Mouse (Mus musculus): ENCODE data around the gene Gins2. TPM values are rescaled to one million over a fixed set of nuclear protein-coding genes. Genes with fewer than 3 reads are reported as not detected.

Gene Gins2
- polyA plus RNA-seq, 2 experiments: 37.5 to 63.4 TPM

GRCm38 (mm10) chr8:120537818-120538396, 51.2 kb downstream of the Gins2 start:
- peak overlapping the region; percentile 78 for H3K27ac ChIP-seq
- DNase-seq (ENCODE audit: low read depth in 3 of 3, low spot score in 3 of 3) (no peak), ATAC-seq (ENCODE audit: insufficient read depth) (no peak)
- H3K27me3 ChIP-seq (ENCODE audit: control insufficient read depth, insufficient read depth, low read length): no peaks in the 10 kb centered on the region
- H3K4me3 ChIP-seq (ENCODE audit: insufficient read depth in 1 of 2, low read depth in 2 of 2, low read length in 2 of 2): peak overlapping the region; percentile 73 to 88
- H3K4me2 ChIP-seq (ENCODE audit: low read depth): peak overlapping the region; percentile 93
- WGBS (ENCODE audit: insufficient replicate concordance): under 1% methylated on average over 45 of the region's 46 CpGs
- H3K4me1 ChIP-seq (replicated peaks; ENCODE audit: control insufficient read depth in 2 of 2, insufficient read depth in 2 of 2, low read length in 1 of 2): peaks cover 50 to 56% of the 10 kb centered on the region in 2 experiments
- H3K9ac ChIP-seq (replicated peaks): peak overlapping the region; percentile 85
- H3K9me3 ChIP-seq (ENCODE audit: control insufficient read depth, low read length): no peaks in the 10 kb centered on the region
- TF ChIP-seq EP300 (IDR thresholded peaks at IDR 0.05; ENCODE audit: low read depth) (no peak), CTCF (IDR thresholded peaks at IDR 0.05; ENCODE audit: low read depth) (no peak)
- no peaks in the 10 kb centered on the region for H3K36me3 ChIP-seq (replicated peaks; ENCODE audit: control insufficient read depth, insufficient read depth, low read depth)

- under 1% methylated on average over 67 of the region's 79 CpGs for WGBS (ENCODE audit: insufficient replicate concordance)
- H3K36me3 ChIP-seq (replicated peaks; ENCODE audit: control insufficient read depth, insufficient read depth, low read depth): no peaks in the 10 kb centered on the region
- H3K27me3 ChIP-seq (ENCODE audit: control insufficient read depth, insufficient read depth, low read length): no peaks in the 10 kb centered on the region
- peak overlapping the region; percentile 78 for H3K27ac ChIP-seq
- ATAC-seq (ENCODE audit: insufficient read depth) (peak; percentile 80), DNase-seq (ENCODE audit: low read depth in 3 of 3, low spot score in 3 of 3) (peak; percentile 84 to 90 (median 85))
- H3K9me3 ChIP-seq (ENCODE audit: control insufficient read depth, low read length): no peaks in the 10 kb centered on the region
- H3K4me3 ChIP-seq (ENCODE audit: insufficient read depth in 1 of 2, low read depth in 2 of 2, low read length in 2 of 2): peak overlapping the region; percentile 73 to 88
- peak overlapping the region; percentile 93 for H3K4me2 ChIP-seq (ENCODE audit: low read depth)
- no peak for TF ChIP-seq EP300 (IDR thresholded peaks at IDR 0.05; ENCODE audit: low read depth)
- no peak for TF ChIP-seq CTCF (IDR thresholded peaks at IDR 0.05; ENCODE audit: low read depth)
- peak overlapping the region; percentile 85 for H3K9ac ChIP-seq (replicated peaks)
- peaks cover 54 to 55% of the 10 kb centered on the region in 2 experiments for H3K4me1 ChIP-seq (replicated peaks; ENCODE audit: control insufficient read depth in 2 of 2, insufficient read depth in 2 of 2, low read length in 1 of 2)
Observed at GRCm38 (mm10) chr8:120537207-120537817, 51.8 kb downstream of the Gins2 start.

- Histone ChIP-seq H3K9ac (replicated peaks) (peak overlapping the region; percentile 70), H3K36me3 (replicated peaks; ENCODE audit: control insufficient read depth, insufficient read depth, low read depth) (no peaks in the 10 kb centered on the region), H3K27me3 (ENCODE audit: control insufficient read depth, insufficient read depth, low read length) (no peaks in the 10 kb centered on the region), H3K27ac (peak overlapping the region; percentile 78), H3K9me3 (ENCODE audit: control insufficient read depth, low read length) (no peaks in the 10 kb centered on the region), H3K4me2 (ENCODE audit: low read depth) (peak overlapping the region; percentile 93), H3K4me3 (ENCODE audit: insufficient read depth in 1 of 2, low read depth in 2 of 2, low read length in 2 of 2) (peak overlapping the region; percentile 73 to 88), H3K4me1 (replicated peaks; ENCODE audit: control insufficient read depth in 2 of 2, insufficient read depth in 2 of 2, low read length in 1 of 2) (peaks cover 54 to 57% of the 10 kb centered on the region in 2 experiments)
- TF ChIP-seq CTCF (IDR thresholded peaks at IDR 0.05; ENCODE audit: low read depth): peak; percentile 21; the same call in 1 of the 2 replicates
- no peak for TF ChIP-seq EP300 (IDR thresholded peaks at IDR 0.05; ENCODE audit: low read depth)
- no peak for DNase-seq (ENCODE audit: low read depth in 3 of 3, low spot score in 3 of 3)
- peak; percentile 40 for ATAC-seq (ENCODE audit: insufficient read depth)
- under 1% methylated on average over 61 of the region's 61 CpGs for WGBS (ENCODE audit: insufficient replicate concordance)
Observed at GRCm38 (mm10) chr8:120536306-120537206, 52.5 kb downstream of the Gins2 start.

GRCm38 (mm10) chr8:120535452-120536305, 53.4 kb downstream of the Gins2 start:
- Histone ChIP-seq H3K36me3 (replicated peaks; ENCODE audit: control insufficient read depth, insufficient read depth, low read depth) (peaks cover 3% of the 10 kb centered on the region), H3K27me3 (ENCODE audit: control insufficient read depth, insufficient read depth, low read length) (no peaks in the 10 kb centered on the region), H3K9ac (replicated peaks) (peak overlapping the region; percentile 70), H3K4me2 (ENCODE audit: low read depth) (peak overlapping the region; percentile 93), H3K27ac (peak overlapping the region; percentile 78), H3K9me3 (ENCODE audit: control insufficient read depth, low read length) (no peaks in the 10 kb centered on the region), H3K4me1 (replicated peaks; ENCODE audit: control insufficient read depth in 2 of 2, insufficient read depth in 2 of 2, low read length in 1 of 2) (peaks cover 55 to 56% of the 10 kb centered on the region in 2 experiments), H3K4me3 (ENCODE audit: insufficient read depth in 1 of 2, low read depth in 2 of 2, low read length in 2 of 2) (peak overlapping the region; percentile 73 to 88)
- no peak for ATAC-seq (ENCODE audit: insufficient read depth)
- TF ChIP-seq CTCF (IDR thresholded peaks at IDR 0.05; ENCODE audit: low read depth): no peak
- no peak for TF ChIP-seq EP300 (IDR thresholded peaks at IDR 0.05; ENCODE audit: low read depth)
- WGBS (ENCODE audit: insufficient replicate concordance): under 1% methylated on average over 78 of the region's 79 CpGs
- no peak for DNase-seq (ENCODE audit: low read depth in 3 of 3, low spot score in 3 of 3)

Data from liver, embryonic 14.5 days (tissue).